Mouse (Mus musculus) heart, adult 2 months (tissue): Measurements from ENCODE around the gene Cct8l1.

ENCODE experiments used
- CTCF ChIP-seq: fragments of 200-600 bp; IDR thresholded peaks from 2 replicates; pipeline ENCODE4 v1.8.1; 2022; ENCODE audit warnings: antibody characterized with exemption, mild to moderate bottlenecking, moderate library complexity
- EP300 ChIP-seq: fragments of 200-500 bp; IDR thresholded peaks from 2 replicates; pipeline ENCODE4 v1.6.1; 2011; ENCODE audit warnings: low read depth, low read length, control low read depth; ENCODE audit not compliant: insufficient read depth
- POLR2A ChIP-seq: fragments of 200-500 bp; IDR thresholded peaks from 2 replicates; pipeline ENCODE4 v1.6.1; 2011; ENCODE audit warnings: mild to moderate bottlenecking, low read depth, low read length, control low read depth; ENCODE audit not compliant: insufficient read depth

- TF ChIP-seq POLR2A (peak; percentile 87), CTCF (peak; percentile 31), EP300 (peak; percentile 83)
Measured at GRCm38 (mm10) chr5:25529529-25530421, 13.9 kb downstream of the Cct8l1 start.
